Mouse (Mus musculus) limb, embryonic 12.5 days (tissue): Measurements from ENCODE around the gene Gmfg. TPM values are rescaled to one million over a fixed set of nuclear protein-coding genes. Genes with fewer than 3 reads are reported as not detected.

Source experiments
- ATAC-seq: fragments of 200-750 bp; cut with Nextera tagmentation; 2 replicates; pipeline ENCODE4 v1.8.0; 2017; ENCODE audit warnings: low read depth, moderate TSS enrichment; ENCODE audit not compliant: insufficient number of reproducible peaks, insufficient read depth, low FRiP score, low TSS enrichment
- H3K27ac ChIP-seq: fragments of 300-500 bp; sonication (generic); 2 replicates; pipeline ENCODE4 v1.5.1; 2016; ENCODE audit warnings: mild to moderate bottlenecking, moderate library complexity
- H3K27me3 ChIP-seq: fragments of 300-500 bp; sonication (generic); 2 replicates; pipeline ENCODE4 v1.6.1; 2016; ENCODE audit warnings: mild to moderate bottlenecking, moderate library complexity
- H3K36me3 ChIP-seq: fragments of 300-500 bp; sonication (generic); 2 replicates; pipeline ENCODE4 v1.6.1; 2016; ENCODE audit warnings: mild to moderate bottlenecking, moderate library complexity
- H3K4me1 ChIP-seq: fragments of 300-500 bp; sonication (generic); replicated peaks from 2 replicates; pipeline ENCODE4 v1.6.1; 2016
- H3K4me2 ChIP-seq: fragments of 300-500 bp; sonication (generic); 2 replicates; pipeline ENCODE4 v1.6.1; 2016; ENCODE audit warnings: mild to moderate bottlenecking, moderate library complexity
- H3K4me3 ChIP-seq: fragments of 300-500 bp; sonication (generic); replicated peaks from 2 replicates; pipeline ENCODE4 v1.5.1; 2016; ENCODE audit warnings: mild to moderate bottlenecking
- H3K9ac ChIP-seq: fragments of 300-500 bp; sonication (generic); replicated peaks from 2 replicates; pipeline ENCODE4 v1.6.1; 2016; ENCODE audit warnings: mild to moderate bottlenecking, moderate library complexity
- H3K9me3 ChIP-seq: fragments of 300-500 bp; sonication (generic); 2 replicates; pipeline ENCODE4 v1.6.1; 2016; ENCODE audit warnings: mild to moderate bottlenecking, moderate library complexity
- WGBS: fragments of 180-500 bp; shearing (Covaris S2); methylation state at CpG from one replicate; pipeline ENCODE4 v1.1.7; 2016; 5-methylcytosine and 5-hydroxymethylcytosine counted together
- polyA plus RNA-seq: library from polyadenylated mRNA; unstranded; fragments of >200 nt; fragmentation: Nextera tagmentation; extraction: Ambion mirVana; gene quantifications from 2 replicates; pipeline ENCODE4 v1.2.1, GENCODE M21; 2016

Gmfg gene
- polyA plus RNA-seq, 1 experiment from 2014 or later, result 6.2 TPM

GRCm38 (mm10) chr7:28452361-28453005 is 15.2 kb downstream of the Gmfg start:
- Histone ChIP-seq H3K4me1 (peaks cover 15% of the 10 kb centered on the region), H3K27me3 (no peaks in the 10 kb centered on the region), H3K4me2 (peak overlapping the region; percentile 95), H3K36me3 (peaks cover 32% of the 10 kb centered on the region), H3K9me3 (no peaks in the 10 kb centered on the region; the same call in 1 of the 2 replicates), H3K9ac (peak overlapping the region; percentile 92), H3K27ac (peak overlapping the region; percentile 78), H3K4me3 (peak overlapping the region; percentile 90)
- WGBS, result under 1% methylated on average over 24 of the region's 24 CpGs
- peak; percentile 37; the same call in 1 of the 2 replicates for ATAC-seq

DNA sequence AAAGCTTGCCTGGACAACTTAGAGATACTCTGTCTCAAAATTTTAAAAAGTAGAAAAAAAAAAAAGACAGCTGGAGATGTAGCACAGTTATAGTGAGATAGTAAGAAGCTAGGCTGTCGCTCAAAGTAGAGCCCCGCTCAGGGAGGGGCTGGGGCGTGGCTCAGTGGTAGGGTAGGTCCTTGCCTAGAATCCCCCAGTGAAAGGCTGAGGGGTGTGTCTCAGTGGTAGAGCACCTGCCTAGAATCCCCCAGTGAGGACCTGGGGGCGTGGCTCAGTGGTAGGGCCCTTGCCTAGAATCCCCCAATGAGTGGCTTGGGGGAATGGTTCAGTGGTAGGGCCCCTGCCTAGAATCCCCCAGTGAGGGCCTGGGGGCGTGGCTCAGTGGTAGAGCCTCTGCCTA is 23.1 kb downstream of the Gmfg start:
- Histone ChIP-seq H3K9me3 (no peaks in the 10 kb centered on the region; the same call in none of the 2 replicates), H3K4me1 (no peaks in the 10 kb centered on the region), H3K27ac (no peak overlapping the region), H3K27me3 (no peaks in the 10 kb centered on the region), H3K4me2 (no peak overlapping the region), H3K4me3 (no peak overlapping the region), H3K9ac (no peak overlapping the region), H3K36me3 (peaks cover 83% of the 10 kb centered on the region)
- ATAC-seq, result no peak
- WGBS, result 96% methylated on average over 4 of the region's 5 CpGs

- Histone ChIP-seq H3K36me3 (peaks cover 61% of the 10 kb centered on the region), H3K4me2 (no peak overlapping the region), H3K4me3 (no peak overlapping the region), H3K4me1 (peaks cover 13% of the 10 kb centered on the region), H3K27me3 (peaks cover 15% of the 10 kb centered on the region), H3K9me3 (no peaks in the 10 kb centered on the region; the same call in 1 of the 2 replicates), H3K27ac (no peak overlapping the region), H3K9ac (no peak overlapping the region)
- WGBS, result 92% methylated on average over 2 of the region's 2 CpGs
- ATAC-seq, result no peak
Observed at GRCm38 (mm10) chr7:28462769-28463168, 25.5 kb downstream of the Gmfg start.

DNA sequence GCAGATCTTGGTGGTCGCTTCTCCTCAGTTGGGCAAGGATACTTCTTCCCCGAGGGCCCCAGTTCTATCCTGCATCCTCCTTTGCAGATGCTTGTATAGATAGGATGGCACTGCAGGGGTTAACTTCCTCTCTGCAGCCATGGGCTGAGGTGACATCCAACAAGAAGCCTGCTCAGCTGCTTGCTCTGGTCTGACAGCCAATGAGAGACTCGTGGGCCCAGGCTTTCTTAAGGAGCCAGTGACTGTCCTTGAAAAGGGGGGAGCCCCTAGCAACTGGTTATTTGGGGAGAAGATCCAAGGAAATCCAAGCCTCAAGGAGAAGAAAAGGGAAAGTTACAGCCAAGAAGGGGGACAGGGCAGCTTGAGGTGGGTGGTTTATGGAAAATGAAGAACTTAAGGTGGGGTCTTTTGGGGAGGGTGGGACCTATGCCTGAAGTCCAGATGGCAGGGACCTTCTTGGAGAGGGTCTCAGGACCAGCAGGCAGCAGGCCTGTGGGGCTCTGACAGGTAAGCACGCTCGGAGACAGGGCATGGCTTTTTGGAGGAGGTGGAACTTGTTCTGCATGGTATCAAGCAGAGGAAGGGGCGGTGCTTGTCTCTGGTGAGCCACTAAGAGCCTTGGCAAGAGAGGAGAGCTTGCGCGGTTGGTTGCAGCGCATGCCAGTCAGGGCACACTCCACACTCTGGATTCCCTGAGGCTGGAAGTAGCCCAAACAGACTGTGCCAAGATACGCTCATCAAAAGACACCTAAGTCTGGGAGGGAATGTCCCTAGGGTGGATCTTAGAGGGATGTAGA is 27.4 kb downstream of the Gmfg start:
- peaks cover 15% of the 10 kb centered on the region for H3K27me3 ChIP-seq
- no peak overlapping the region for H3K4me3 ChIP-seq
- peaks cover 42% of the 10 kb centered on the region for H3K36me3 ChIP-seq
- no peak overlapping the region for H3K4me2 ChIP-seq
- H3K27ac ChIP-seq, result no peak overlapping the region
- H3K9me3 ChIP-seq, result no peaks in the 10 kb centered on the region
- ATAC-seq, result no peak
- 59% methylated on average over 10 of the region's 10 CpGs for whole genome bisulfite sequencing
- peaks cover 13% of the 10 kb centered on the region for H3K4me1 ChIP-seq
- no peak overlapping the region for H3K9ac ChIP-seq

- WGBS, result 14% methylated on average over 40 of the region's 40 CpGs
- peaks cover 23% of the 10 kb centered on the region for H3K36me3 ChIP-seq
- peaks cover 13% of the 10 kb centered on the region for H3K4me1 ChIP-seq
- peak overlapping the region; percentile 71 for H3K9ac ChIP-seq
- 0 out of 2 replicates have a peak overlapping the region, but pooled peaks have one; percentile 29 for H3K27ac ChIP-seq
- peak overlapping the region; percentile 83 for H3K4me2 ChIP-seq
- H3K4me3 ChIP-seq, result peak overlapping the region; percentile 51
- no peaks in the 10 kb centered on the region for H3K9me3 ChIP-seq
- ATAC-seq, result peak; percentile 33; the same call in 1 of the 2 replicates
- peaks cover 15% of the 10 kb centered on the region for H3K27me3 ChIP-seq
Observed at GRCm38 (mm10) chr7:28466721-28467212, 29.5 kb downstream of the Gmfg start.

- 0 out of 2 replicates have a peak overlapping the region, but pooled peaks have one; percentile 29 for H3K27ac ChIP-seq
- ATAC-seq, result peak; percentile 88
Observed at GRCm38 (mm10) chr7:28467213-28467751, 30.0 kb downstream of the Gmfg start.

GRCm38 (mm10) chr7:28476191-28476590 is 38.9 kb downstream of the Gmfg start:
- H3K36me3 ChIP-seq, result no peaks in the 10 kb centered on the region
- no peaks in the 10 kb centered on the region for H3K27me3 ChIP-seq
- no peak overlapping the region for H3K4me3 ChIP-seq
- no peak overlapping the region for H3K4me2 ChIP-seq
- H3K4me1 ChIP-seq, result no peaks in the 10 kb centered on the region
- H3K9ac ChIP-seq, result no peak overlapping the region
- no peaks in the 10 kb centered on the region for H3K9me3 ChIP-seq
- 87% methylated on average over 6 of the region's 6 CpGs for WGBS
- H3K27ac ChIP-seq, result no peak overlapping the region
- no peak for ATAC-seq

More at GRCm38 (mm10) chr7:28467213-28467751, 30.0 kb downstream of the Gmfg start:
- H3K27me3 ChIP-seq, result peaks cover 15% of the 10 kb centered on the region
- peaks cover 18% of the 10 kb centered on the region for H3K36me3 ChIP-seq
- no peaks in the 10 kb centered on the region for H3K9me3 ChIP-seq
- under 1% methylated on average over 63 of the region's 63 CpGs for WGBS
- peaks cover 13% of the 10 kb centered on the region for H3K4me1 ChIP-seq
- H3K9ac ChIP-seq, result peak overlapping the region; percentile 71
- peak overlapping the region; percentile 83 for H3K4me2 ChIP-seq
- peak overlapping the region; percentile 51 for H3K4me3 ChIP-seq

- Histone ChIP-seq H3K36me3 (no peaks in the 10 kb centered on the region), H3K27me3 (no peaks in the 10 kb centered on the region), H3K9me3 (no peaks in the 10 kb centered on the region), H3K4me2 (no peak overlapping the region), H3K4me3 (no peak overlapping the region), H3K4me1 (no peaks in the 10 kb centered on the region), H3K27ac (no peak overlapping the region), H3K9ac (no peak overlapping the region)
- WGBS, result 86% methylated on average over 5 of the region's 5 CpGs
- ATAC-seq, result no peak
Observed at GRCm38 (mm10) chr7:28477363-28477762, 40.1 kb downstream of the Gmfg start.

GRCm38 (mm10) chr7:28478854-28479253 is 41.6 kb downstream of the Gmfg start:
- Histone ChIP-seq H3K9ac (no peak overlapping the region), H3K27me3 (no peaks in the 10 kb centered on the region), H3K9me3 (no peaks in the 10 kb centered on the region), H3K36me3 (no peaks in the 10 kb centered on the region), H3K27ac (no peak overlapping the region), H3K4me2 (no peak overlapping the region), H3K4me3 (no peak overlapping the region), H3K4me1 (no peaks in the 10 kb centered on the region)
- WGBS, result 12% methylated on average over 8 of the region's 8 CpGs
- no peak for ATAC-seq

GRCm38 (mm10) chr7:28482854-28483253 is 45.6 kb downstream of the Gmfg start:
- Histone ChIP-seq H3K36me3 (no peaks in the 10 kb centered on the region), H3K9me3 (no peaks in the 10 kb centered on the region), H3K27ac (no peak overlapping the region), H3K4me2 (no peak overlapping the region), H3K4me3 (no peak overlapping the region), H3K4me1 (peaks cover 2% of the 10 kb centered on the region), H3K27me3 (peaks cover 14% of the 10 kb centered on the region), H3K9ac (no peak overlapping the region)
- 84% methylated on average over 11 of the region's 11 CpGs for WGBS
- no peak for ATAC-seq

DNA sequence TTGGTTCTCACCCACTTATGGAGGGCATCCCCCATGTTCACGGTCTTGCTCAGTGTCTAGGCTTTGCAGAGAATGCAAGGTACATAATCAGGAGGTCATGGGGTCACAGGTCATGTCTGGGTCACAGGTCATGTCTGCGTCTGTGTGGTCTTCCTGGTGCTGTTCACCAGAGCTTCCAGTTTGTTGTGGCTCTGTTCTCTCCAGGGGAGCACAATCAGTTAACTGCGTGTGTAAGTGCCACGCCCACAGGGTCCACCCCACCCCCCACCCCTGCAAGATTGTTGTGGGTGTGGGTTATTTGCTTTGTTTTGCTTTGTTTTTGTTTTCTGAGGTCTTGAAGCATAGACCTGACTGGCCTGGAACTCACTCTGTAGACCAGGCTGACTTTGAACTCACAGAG is 46.9 kb downstream of the Gmfg start:
- Histone ChIP-seq H3K9me3 (no peaks in the 10 kb centered on the region), H3K9ac (no peak overlapping the region), H3K36me3 (no peaks in the 10 kb centered on the region), H3K4me3 (no peak overlapping the region), H3K27ac (no peak overlapping the region), H3K27me3 (peaks cover 26% of the 10 kb centered on the region), H3K4me2 (no peak overlapping the region), H3K4me1 (peaks cover 5% of the 10 kb centered on the region)
- ATAC-seq, result no peak
- WGBS, result 21% methylated on average over 4 of the region's 4 CpGs
